Mouse (Mus musculus) heart, embryonic 15.5 days (tissue): ENCODE measurements around the gene Snx14. TPM values are rescaled to one million over a fixed set of nuclear protein-coding genes. Genes with fewer than 3 reads are reported as not detected.
"Not testable (repeated sequence)": the region's sequence is repeated elsewhere in the genome, so short reads cannot be mapped to it uniquely, and the experiment has no call there.

ENCODE experiments used
- ATAC-seq: fragments of 200-750 bp; cut with Nextera tagmentation; replicated peaks from 2 replicates; pipeline ENCODE4 v1.8.0; 2017; ENCODE audit warnings: low read depth, moderate TSS enrichment; ENCODE audit not compliant: insufficient number of reproducible peaks, insufficient read depth, low FRiP score
- H3K27ac ChIP-seq: fragments of 300-500 bp; sonication (generic); 2 replicates; pipeline ENCODE4 v1.5.1; 2015; ENCODE audit warnings: mild to moderate bottlenecking, inconsistent platforms
- H3K27me3 ChIP-seq: fragments of 300-500 bp; sonication (generic); 2 replicates; pipeline ENCODE4 v1.6.1; 2015; ENCODE audit warnings: inconsistent platforms
- H3K36me3 ChIP-seq: fragments of 300-500 bp; sonication (generic); 2 replicates; pipeline ENCODE4 v1.6.1; 2015; ENCODE audit warnings: mild to moderate bottlenecking, inconsistent platforms
- H3K4me1 ChIP-seq: fragments of 300-500 bp; sonication (generic); replicated peaks from 2 replicates; pipeline ENCODE4 v1.6.1; 2015; ENCODE audit warnings: inconsistent platforms
- H3K4me2 ChIP-seq: fragments of 300-500 bp; sonication (generic); 2 replicates; pipeline ENCODE4 v1.6.1; 2015; ENCODE audit warnings: inconsistent platforms, mild to moderate bottlenecking, moderate library complexity
- H3K4me3 ChIP-seq: fragments of 300-500 bp; sonication (generic); 2 replicates; pipeline ENCODE4 v1.5.1; 2015; ENCODE audit warnings: mild to moderate bottlenecking, inconsistent platforms
- H3K9ac ChIP-seq: fragments of 300-500 bp; sonication (generic); 2 replicates; pipeline ENCODE4 v1.6.1; 2015; ENCODE audit warnings: mild to moderate bottlenecking, inconsistent platforms
- H3K9me3 ChIP-seq: fragments of 300-500 bp; sonication (generic); replicated peaks from 2 replicates; pipeline ENCODE4 v1.6.1; 2016; ENCODE audit warnings: inconsistent platforms
- WGBS: fragments of 180-500 bp; shearing (Covaris S2); methylation state at CpG from one replicate; pipeline ENCODE4 v1.1.7; 2015; ENCODE audit warnings: mixed read lengths; 5-methylcytosine and 5-hydroxymethylcytosine counted together
- polyA plus RNA-seq: library from polyadenylated mRNA; unstranded; fragments of >200 nt; fragmentation: Nextera tagmentation; extraction: Ambion mirVana; gene quantifications from 2 replicates; pipeline ENCODE4 v1.2.1, GENCODE M21; 2015

Gene Snx14
- 28.0 and 29.0 TPM in 2 replicates for polyA plus RNA-seq

- H3K9ac ChIP-seq, result peak within 1 kb of the TSS; percentile 79
- H3K4me2 ChIP-seq, result peak within 1 kb of the TSS; percentile 80
- H3K36me3 ChIP-seq, result no peaks in the 10 kb centered on the region; the same call in 1 of the 2 replicates
- H3K4me1 ChIP-seq, result peaks cover 16% of the 10 kb centered on the region
- under 1% methylated on average over 62 of the region's 62 CpGs for WGBS
- H3K4me3 ChIP-seq, result peak within 1 kb of the TSS; percentile 65
- no peaks in the 10 kb centered on the region for H3K27me3 ChIP-seq
- ATAC-seq, result peak; percentile 99
- H3K9me3 ChIP-seq, result no peaks in the 10 kb centered on the region
- H3K27ac ChIP-seq, result peak within 1 kb of the TSS; percentile 89
Measured at GRCm38 (mm10) chr9:88438555-88439237, at the start of gene Snx14. Gene Snx14, minus strand, starts transcription at chr9:88438958.

DNA sequence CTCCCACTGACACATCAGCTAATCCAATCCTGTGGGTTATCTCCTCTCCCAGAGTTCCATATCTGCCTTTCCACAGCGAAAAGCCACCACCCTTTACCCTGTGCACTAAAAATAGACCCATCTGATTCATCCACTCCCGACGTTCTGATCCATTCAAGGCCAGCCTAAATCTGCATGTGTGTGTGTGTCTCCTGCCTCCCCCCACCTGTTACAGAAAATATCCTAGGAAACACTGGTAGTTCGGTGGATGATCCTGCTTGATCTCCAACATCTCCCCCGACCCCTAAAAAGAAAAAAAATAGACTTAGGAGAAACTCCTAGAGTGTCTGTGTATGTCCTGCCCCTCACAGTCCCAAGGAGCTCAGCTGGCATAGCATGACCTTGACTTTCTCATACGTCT, 45.8 kb upstream of the Snx14 start:
- Histone ChIP-seq H3K36me3 (no peaks in the 10 kb centered on the region), H3K9ac (no peak overlapping the region), H3K4me1 (peaks cover 21% of the 10 kb centered on the region), H3K27me3 (no peaks in the 10 kb centered on the region), H3K4me2 (peak overlapping the region; percentile 63; the same call in 1 of the 2 replicates), H3K4me3 (no peak overlapping the region), H3K9me3 (no peaks in the 10 kb centered on the region), H3K27ac (peak overlapping the region; percentile 100)
- ATAC-seq, result no peak
- WGBS, result 24% methylated on average over 6 of the region's 6 CpGs

DNA sequence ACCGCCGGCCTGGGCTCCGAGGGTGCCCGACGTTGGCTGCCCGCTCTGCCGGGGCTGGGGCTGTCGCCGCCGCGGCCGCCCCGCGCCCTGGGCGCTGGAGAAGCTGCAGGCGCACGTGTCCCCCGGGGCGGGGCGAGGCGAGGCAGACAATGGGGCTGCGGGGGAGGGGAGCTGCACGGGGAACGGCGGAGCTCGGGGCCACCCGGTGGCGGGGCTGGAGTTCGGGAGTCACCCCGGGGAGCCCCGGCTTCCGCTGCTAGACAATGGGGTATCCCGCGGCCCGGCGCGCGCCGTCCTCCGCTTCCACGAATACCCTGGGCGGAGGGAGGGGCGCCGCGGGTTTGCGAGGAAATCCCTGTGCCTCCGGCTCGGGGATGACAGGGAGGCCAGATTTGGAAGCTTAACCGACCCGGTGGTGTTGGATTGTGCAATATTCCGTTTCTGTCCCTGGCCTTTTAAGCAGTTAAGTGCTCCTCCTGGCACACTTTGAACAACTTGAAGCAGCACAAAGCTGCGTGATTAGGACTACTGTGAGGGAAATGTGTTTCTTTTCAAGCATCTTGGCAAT, 44.2 kb upstream of the Snx14 start:
- Histone ChIP-seq H3K4me2 (peak overlapping the region; percentile 63), H3K9me3 (no peaks in the 10 kb centered on the region), H3K4me3 (peak overlapping the region; percentile 99), H3K27me3 (no peaks in the 10 kb centered on the region), H3K4me1 (peaks cover 21% of the 10 kb centered on the region), H3K36me3 (peaks cover under 1% of the 10 kb centered on the region; the same call in 1 of the 2 replicates), H3K27ac (peak overlapping the region; percentile 100), H3K9ac (peak overlapping the region; percentile 77)
- ATAC-seq, result no peak
- 1% methylated on average over 44 of the region's 52 CpGs for WGBS

DNA sequence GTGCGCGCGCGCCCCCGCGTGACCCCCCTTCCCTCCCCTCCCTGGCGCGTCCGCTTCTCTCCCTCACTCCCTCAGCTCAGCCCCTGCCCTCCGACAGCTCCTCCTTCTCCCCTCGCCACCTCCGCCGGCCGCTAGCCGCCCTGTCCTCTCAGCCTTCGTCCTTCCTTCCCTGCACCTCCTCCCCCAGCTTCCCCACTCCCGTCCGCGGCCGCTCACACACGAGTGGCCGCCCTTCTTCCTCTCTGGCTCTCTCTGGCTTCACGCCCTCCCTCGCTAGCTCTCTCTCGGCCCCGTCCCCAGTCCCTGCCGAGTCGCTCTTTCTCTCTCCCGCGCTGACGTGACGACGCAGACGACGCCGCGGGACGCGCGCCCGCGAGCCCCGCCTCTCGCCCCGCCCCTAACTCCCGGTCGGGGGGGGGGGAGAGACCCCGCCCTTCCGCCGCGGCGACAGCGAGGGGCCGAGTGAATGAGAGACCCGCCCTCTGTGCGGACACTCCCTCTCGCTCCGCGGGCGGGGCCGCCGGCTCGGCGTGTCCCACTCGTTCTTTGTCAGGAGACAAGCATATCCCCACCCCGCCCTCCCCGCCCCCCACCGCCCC, 43.6 kb upstream of the Snx14 start, which contains the start of gene Syncrip:
Syncrip (minus strand) TSS at position 345 of the 599 bp plus-strand sequence.
- Histone ChIP-seq H3K4me1 (peaks cover 21% of the 10 kb centered on the region), H3K9ac (peak within 1 kb of the TSS; percentile 98), H3K27ac (peak within 1 kb of the TSS; percentile 100), H3K4me3 (peak within 1 kb of the TSS; percentile 99), H3K4me2 (peak within 1 kb of the TSS; percentile 69)
- WGBS, result under 1% methylated on average over 43 of the region's 68 CpGs
- H3K36me3 ChIP-seq, H3K27me3 ChIP-seq, H3K9me3 ChIP-seq: not testable (repeated sequence)
- ATAC-seq, result peak; percentile 94

DNA sequence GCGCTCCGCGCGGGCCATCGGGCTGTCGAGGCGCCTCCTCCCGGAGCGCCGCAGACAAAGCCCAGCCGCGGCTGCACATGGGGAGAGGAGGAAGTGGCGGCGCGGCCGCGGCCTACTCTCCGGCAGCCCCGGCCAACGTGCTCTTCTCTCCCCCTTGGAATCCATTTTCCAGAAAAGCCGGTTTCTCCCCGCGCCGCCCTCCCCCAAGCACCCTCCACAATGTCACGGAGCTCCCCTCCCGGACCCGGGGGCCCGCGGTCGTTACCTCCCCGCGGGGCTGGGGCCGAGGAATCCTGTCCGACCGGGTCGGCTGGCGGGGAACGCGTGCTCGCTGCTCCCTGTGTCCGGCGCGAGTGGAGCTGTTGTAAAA, 43.0 kb upstream of the Snx14 start:
- Histone ChIP-seq H3K4me2 (peak overlapping the region; percentile 69), H3K9me3 (no peaks in the 10 kb centered on the region), H3K9ac (peak overlapping the region; percentile 98), H3K27me3 (no peaks in the 10 kb centered on the region), H3K4me3 (peak overlapping the region; percentile 99), H3K36me3 (peaks cover 9% of the 10 kb centered on the region), H3K4me1 (peaks cover 21% of the 10 kb centered on the region), H3K27ac (peak overlapping the region; percentile 100)
- under 1% methylated on average over 35 of the region's 43 CpGs for WGBS
- ATAC-seq, result no peak

DNA sequence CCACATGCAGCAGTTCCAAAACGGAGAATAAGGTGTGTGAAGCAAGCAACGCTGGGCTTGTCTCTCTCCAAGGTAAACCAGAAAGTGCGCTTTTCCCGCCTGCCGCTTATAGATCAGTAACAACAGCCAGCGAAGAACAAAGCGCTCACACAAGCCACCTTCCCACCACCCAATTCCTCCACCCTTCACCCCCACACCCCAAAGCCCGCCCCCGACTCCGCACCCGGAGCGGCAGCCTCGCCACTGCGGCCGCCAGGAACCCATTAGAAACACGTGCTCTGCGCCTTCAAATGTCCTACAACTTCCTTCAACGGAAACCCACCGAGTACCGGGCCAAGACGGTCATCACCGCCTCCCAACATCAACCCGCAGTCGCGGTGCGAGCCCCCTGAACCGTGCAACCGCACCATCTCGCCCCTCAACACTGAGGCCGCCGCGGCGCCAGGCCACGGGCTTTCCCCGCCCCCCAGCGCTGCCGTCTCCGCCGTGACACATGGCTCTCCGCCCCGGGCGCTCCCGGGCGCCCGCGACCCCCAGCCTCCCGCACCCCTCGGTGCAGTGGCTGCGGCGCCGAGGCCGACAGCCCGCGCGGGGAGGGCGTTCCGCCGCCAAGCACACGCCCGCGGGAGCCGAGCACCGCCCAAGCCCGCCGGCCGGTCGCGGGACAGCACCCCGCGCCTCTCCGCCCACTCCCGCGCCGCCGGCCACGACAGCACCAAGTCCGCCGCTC, 42.5 kb upstream of the Snx14 start:
- Histone ChIP-seq H3K4me1 (peaks cover 21% of the 10 kb centered on the region), H3K9ac (peak overlapping the region; percentile 98), H3K27ac (peak overlapping the region; percentile 100), H3K9me3 (no peaks in the 10 kb centered on the region), H3K27me3 (no peaks in the 10 kb centered on the region), H3K4me3 (peak overlapping the region; percentile 99), H3K4me2 (peak overlapping the region; percentile 69), H3K36me3 (peaks cover 13% of the 10 kb centered on the region)
- under 1% methylated on average over 76 of the region's 78 CpGs for WGBS
- ATAC-seq, result peak; percentile 1; the same call in 1 of the 2 replicates

DNA sequence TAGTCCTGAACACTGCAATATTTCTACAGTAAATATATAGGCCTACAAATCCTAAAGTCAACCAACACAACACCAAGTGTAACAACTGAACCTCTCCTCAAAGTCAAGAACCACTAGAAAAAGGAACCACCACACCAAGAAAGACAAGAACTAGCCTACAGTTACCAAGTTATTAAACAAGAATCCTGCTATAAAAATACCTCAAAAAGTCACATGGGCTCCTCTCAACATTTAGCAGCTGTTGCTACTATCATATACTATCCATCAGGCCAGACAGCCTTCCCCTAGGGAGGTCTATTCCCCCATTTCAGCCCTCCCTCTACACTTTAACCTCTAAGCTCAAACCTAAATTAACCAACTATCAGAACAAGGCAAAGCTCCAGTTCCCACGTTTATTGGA, 41.4 kb upstream of the Snx14 start:
- no peak overlapping the region for H3K27ac ChIP-seq
- no peaks in the 10 kb centered on the region for H3K9me3 ChIP-seq
- peak overlapping the region; percentile 98 for H3K9ac ChIP-seq
- 0% methylated on average over 1 of the region's 1 CpGs for WGBS
- no peak for ATAC-seq
- H3K27me3 ChIP-seq, result no peaks in the 10 kb centered on the region
- H3K36me3 ChIP-seq, result peaks cover 22% of the 10 kb centered on the region
- H3K4me3 ChIP-seq, result peak overlapping the region; percentile 99
- peaks cover 21% of the 10 kb centered on the region for H3K4me1 ChIP-seq
- H3K4me2 ChIP-seq, result peak overlapping the region; percentile 69

- 54% methylated on average over 1 of the region's 1 CpGs for WGBS
- Histone ChIP-seq H3K9ac (no peak overlapping the region), H3K4me2 (no peak overlapping the region), H3K4me1 (peaks cover 6% of the 10 kb centered on the region), H3K27ac (no peak overlapping the region), H3K9me3 (no peaks in the 10 kb centered on the region), H3K4me3 (no peak overlapping the region), H3K27me3 (no peaks in the 10 kb centered on the region), H3K36me3 (peaks cover 51% of the 10 kb centered on the region)
- no peak for ATAC-seq
Measured at GRCm38 (mm10) chr9:88476138-88476537, 37.4 kb upstream of the Snx14 start.

GRCm38 (mm10) chr9:88461017-88461416, 22.3 kb upstream of the Snx14 start:
- not testable (repeated sequence) for H3K9ac ChIP-seq, H3K27ac ChIP-seq, H3K4me2 ChIP-seq, H3K9me3 ChIP-seq, ATAC-seq, H3K4me3 ChIP-seq, H3K27me3 ChIP-seq, H3K4me1 ChIP-seq
- 98% methylated on average over 2 of the region's 4 CpGs for WGBS
- H3K36me3 ChIP-seq, result peaks cover 57% of the 10 kb centered on the region

DNA sequence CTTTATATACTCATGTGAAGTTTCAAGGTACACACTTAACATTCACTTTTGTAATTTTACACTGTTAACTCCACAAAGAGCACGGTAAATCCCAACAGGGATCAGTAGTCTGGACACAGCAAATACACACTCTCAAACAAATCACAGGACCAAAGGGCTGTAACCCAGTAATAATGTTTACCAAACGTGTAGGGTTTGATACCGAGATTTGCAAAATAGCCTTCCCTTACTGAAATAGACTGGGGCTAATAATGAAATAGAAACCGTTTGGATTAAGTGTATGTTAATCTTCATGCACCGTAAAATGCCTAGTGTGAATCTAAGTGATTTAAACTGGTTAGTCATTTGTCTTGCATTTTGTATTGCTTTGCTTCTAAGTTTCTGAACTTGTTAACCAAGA, 1.2 kb upstream of the Snx14 start:
- no peak overlapping the region for H3K9ac ChIP-seq
- no peak overlapping the region for H3K27ac ChIP-seq
- peaks cover 16% of the 10 kb centered on the region for H3K4me1 ChIP-seq
- H3K9me3 ChIP-seq, result no peaks in the 10 kb centered on the region
- WGBS, result 22% methylated on average over 5 of the region's 5 CpGs
- ATAC-seq, result no peak
- no peak overlapping the region for H3K4me3 ChIP-seq
- H3K4me2 ChIP-seq, result peak overlapping the region; percentile 80; the same call in 1 of the 2 replicates
- H3K36me3 ChIP-seq, result peaks cover 7% of the 10 kb centered on the region; the same call in 1 of the 2 replicates
- H3K27me3 ChIP-seq, result no peaks in the 10 kb centered on the region

- under 1% methylated on average over 17 of the region's 17 CpGs for WGBS
- H3K27me3 ChIP-seq, result no peaks in the 10 kb centered on the region
- peak overlapping the region; percentile 80 for H3K4me2 ChIP-seq
- peak overlapping the region; percentile 89 for H3K27ac ChIP-seq
- H3K36me3 ChIP-seq, result 0 out of 2 replicates have a peak, but pooled peaks cover under 1% of the 10 kb centered on the region
- peaks cover 16% of the 10 kb centered on the region for H3K4me1 ChIP-seq
- H3K4me3 ChIP-seq, result peak overlapping the region; percentile 65
- ATAC-seq, result peak; percentile 24; the same call in 1 of the 2 replicates
- no peaks in the 10 kb centered on the region for H3K9me3 ChIP-seq
- H3K9ac ChIP-seq, result peak overlapping the region; percentile 79
Measured at GRCm38 (mm10) chr9:88439238-88439600, 461 bp upstream of the Snx14 start.
